Mouse (Mus musculus): ENCODE data around the gene Olfr1076. TPM values are rescaled to one million over a fixed set of nuclear protein-coding genes. Genes with fewer than 3 reads are reported as not detected.

The Olfr1076 gene
- polyA plus RNA-seq, 1 experiment from 2014 or later, result not detected

Other genes with a start within 250 kb of the Olfr1076 start
- gene Olfr1051, start 229.4 kb upstream of the Olfr1076 start, polyA plus RNA-seq (2014; fragmentation: Nextera tagmentation; extraction: Ambion mirVana), result not detected in 2 replicates
- not detected in 2 replicates for gene Olfr1052, start 216.0 kb upstream of the Olfr1076 start, polyA plus RNA-seq (2014; fragmentation: Nextera tagmentation; extraction: Ambion mirVana)
- not detected in 2 replicates for gene Olfr1053, start 193.2 kb upstream of the Olfr1076 start, polyA plus RNA-seq (2014; fragmentation: Nextera tagmentation; extraction: Ambion mirVana)
- not detected in 2 replicates for gene Olfr1054, start 173.0 kb upstream of the Olfr1076 start, polyA plus RNA-seq (2014; fragmentation: Nextera tagmentation; extraction: Ambion mirVana)
- not detected in 2 replicates for gene Olfr1055, start 158.2 kb upstream of the Olfr1076 start, polyA plus RNA-seq (2014; fragmentation: Nextera tagmentation; extraction: Ambion mirVana)
- not detected in 2 replicates for gene Olfr1056, start 146.0 kb upstream of the Olfr1076 start, polyA plus RNA-seq (2014; fragmentation: Nextera tagmentation; extraction: Ambion mirVana)
- not detected in 2 replicates for gene Olfr1057, start 130.1 kb upstream of the Olfr1076 start, polyA plus RNA-seq (2014; fragmentation: Nextera tagmentation; extraction: Ambion mirVana)
- not detected in 2 replicates for gene Olfr1058, start 119.9 kb upstream of the Olfr1076 start, polyA plus RNA-seq (2014; fragmentation: Nextera tagmentation; extraction: Ambion mirVana)
- not detected in 2 replicates for gene Olfr1061, start 94.4 kb upstream of the Olfr1076 start, polyA plus RNA-seq (2014; fragmentation: Nextera tagmentation; extraction: Ambion mirVana)
- gene Olfr1062, start 81.7 kb upstream of the Olfr1076 start, polyA plus RNA-seq (2014; fragmentation: Nextera tagmentation; extraction: Ambion mirVana), result not detected in 2 replicates
- gene Olfr1065, start 57.9 kb upstream of the Olfr1076 start, polyA plus RNA-seq (2014; fragmentation: Nextera tagmentation; extraction: Ambion mirVana), result not detected in 2 replicates
- gene Olfr1066, start 52.2 kb upstream of the Olfr1076 start, polyA plus RNA-seq (2014; fragmentation: Nextera tagmentation; extraction: Ambion mirVana), result not detected in 2 replicates
- not detected in 2 replicates for gene Olfr228, start 21.1 kb upstream of the Olfr1076 start, polyA plus RNA-seq (2014; fragmentation: Nextera tagmentation; extraction: Ambion mirVana)
- gene Olfr1079, start 34.0 kb downstream of the Olfr1076 start, polyA plus RNA-seq (2014; fragmentation: Nextera tagmentation; extraction: Ambion mirVana), result not detected in 2 replicates
- not detected in 2 replicates for gene Olfr1080, start 49.8 kb downstream of the Olfr1076 start, polyA plus RNA-seq (2014; fragmentation: Nextera tagmentation; extraction: Ambion mirVana)
- not detected in 2 replicates for gene Olfr1082, start 90.5 kb downstream of the Olfr1076 start, polyA plus RNA-seq (2014; fragmentation: Nextera tagmentation; extraction: Ambion mirVana)
- gene Olfr1084, start 131.3 kb downstream of the Olfr1076 start, polyA plus RNA-seq (2014; fragmentation: Nextera tagmentation; extraction: Ambion mirVana), result not detected in 2 replicates
- not detected in 2 replicates for gene Olfr1085, start 153.6 kb downstream of the Olfr1076 start, polyA plus RNA-seq (2014; fragmentation: Nextera tagmentation; extraction: Ambion mirVana)
- gene Olfr1086, start 171.6 kb downstream of the Olfr1076 start, polyA plus RNA-seq (2014; fragmentation: Nextera tagmentation; extraction: Ambion mirVana), result not detected in 2 replicates
- gene Olfr1087, start 189.9 kb downstream of the Olfr1076 start, polyA plus RNA-seq (2014; fragmentation: Nextera tagmentation; extraction: Ambion mirVana), result not detected in 2 replicates
- not detected in 2 replicates for gene Olfr1089, start 225.2 kb downstream of the Olfr1076 start, polyA plus RNA-seq (2014; fragmentation: Nextera tagmentation; extraction: Ambion mirVana)